Mouse (Mus musculus) cerebellum, adult 2 months (tissue): ENCODE measurements around the gene Cacnb4. TPM values are rescaled to one million over a fixed set of nuclear protein-coding genes. Genes with fewer than 3 reads are reported as not detected.
A peak's percentile ranks its signal among the peaks of the same experiment; 100 is the strongest.

Experiments used
- DNase-seq, 2 experiments: peaks; one replicate each; pipeline ENCODE4 v3.0.0; 2021
- H3K27ac ChIP-seq: fragments of 200-500 bp; 2 replicates; pipeline ENCODE4 v1.5.1; 2012; ENCODE audit warnings: low read length, control low read depth, inconsistent platforms; ENCODE audit not compliant: insufficient read depth
- H3K27me3 ChIP-seq: fragments of 200-500 bp; 2 replicates; pipeline ENCODE4 v1.6.1; 2012; ENCODE audit warnings: inconsistent platforms, mild to moderate bottlenecking, low read length, moderate library complexity; ENCODE audit not compliant: control insufficient read depth, insufficient read depth
- H3K4me1 ChIP-seq: fragments of 200-500 bp; 2 replicates; pipeline ENCODE4 v1.6.1; 2011; ENCODE audit warnings: low read length; ENCODE audit not compliant: control insufficient read depth, insufficient read depth
- H3K4me3 ChIP-seq: fragments of 200-500 bp; replicated peaks from 2 replicates; pipeline ENCODE3; 2011; ENCODE audit warnings: mild to moderate bottlenecking, low read depth, low read length, control low read depth; ENCODE audit not compliant: insufficient read depth
- CTCF ChIP-seq: fragments of 200-500 bp; IDR thresholded peaks from 2 replicates; pipeline ENCODE4 v1.5.1; 2011; ENCODE audit warnings: low read depth, mild to moderate bottlenecking, control low read depth, low read length, moderate library complexity, borderline replicate concordance; ENCODE audit not compliant: insufficient read depth
- POLR2A ChIP-seq: fragments of 200-500 bp; IDR thresholded peaks from 2 replicates; pipeline ENCODE4 v1.6.1; 2011; ENCODE audit warnings: low read length, control low read depth, borderline replicate concordance; ENCODE audit not compliant: insufficient read depth
- WGBS: fragments of 180-500 bp; shearing (Covaris S2); methylation state at CpG from one replicate; pipeline ENCODE4 v1.1.7; 2018; 5-methylcytosine and 5-hydroxymethylcytosine counted together
- polyA plus RNA-seq: library from polyadenylated mRNA; depleted of rRNA; stranded (reverse); fragments of >200 nt; gene quantifications from 2 replicates; pipeline ENCODE4 v1.2.3, GENCODE M21; 2012

The Cacnb4 gene
- polyA plus RNA-seq, 1 experiment = 64.7 TPM

DNA sequence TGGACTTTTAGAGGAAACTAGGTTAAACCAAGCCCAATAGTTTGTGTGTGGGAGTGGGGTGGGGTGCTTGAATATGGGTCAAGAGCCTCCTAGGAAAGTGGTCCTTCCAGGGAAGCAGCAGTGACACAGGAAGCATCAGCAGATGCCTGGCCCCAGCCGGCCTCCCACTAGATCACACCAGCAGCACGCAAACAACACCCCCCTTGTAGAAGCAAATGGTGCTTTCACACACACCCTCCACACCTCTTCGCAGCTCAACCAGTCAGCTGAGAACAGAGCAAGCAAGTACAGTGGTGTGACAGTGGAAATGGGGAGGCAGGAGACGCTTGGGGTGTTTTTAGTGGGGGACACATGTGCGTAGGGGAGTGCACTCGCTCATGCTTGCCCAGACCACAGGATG is 33.0 kb downstream of the Cacnb4 start:
- H3K27ac ChIP-seq = no peak overlapping the region
- no peaks in the 10 kb centered on the region for H3K27me3 ChIP-seq
- TF ChIP-seq POLR2A (no peak), CTCF (no peak)
- no peak overlapping the region for H3K4me3 ChIP-seq
- WGBS = 70% methylated on average over 6 of the region's 6 CpGs
- peaks cover 28% of the 10 kb centered on the region for H3K4me1 ChIP-seq
- DNase-seq = no peak

GRCm38 (mm10) chr2:52639530-52639875 is 37.1 kb downstream of the Cacnb4 start:
- no peak overlapping the region for H3K4me3 ChIP-seq
- 0 out of 2 replicates have a peak overlapping the region, but pooled peaks have one; percentile 37 for H3K27ac ChIP-seq
- H3K27me3 ChIP-seq = no peaks in the 10 kb centered on the region
- H3K4me1 ChIP-seq = peaks cover 32% of the 10 kb centered on the region
- 24% methylated on average over 4 of the region's 4 CpGs for WGBS
- DNase-seq = peak in 1 of 2 experiments; percentile 40
- TF ChIP-seq CTCF = no peak
- TF ChIP-seq POLR2A = no peak

- 59% methylated on average over 6 of the region's 6 CpGs for WGBS
- Histone ChIP-seq H3K4me3 (no peak overlapping the region), H3K27ac (peak overlapping the region; percentile 37; the same call in 1 of the 2 replicates), H3K27me3 (no peaks in the 10 kb centered on the region), H3K4me1 (peaks cover 33% of the 10 kb centered on the region)
- no peak for DNase-seq
- TF ChIP-seq POLR2A (no peak), CTCF (no peak)
Observed at GRCm38 (mm10) chr2:52638857-52639529, 37.6 kb downstream of the Cacnb4 start.

DNA sequence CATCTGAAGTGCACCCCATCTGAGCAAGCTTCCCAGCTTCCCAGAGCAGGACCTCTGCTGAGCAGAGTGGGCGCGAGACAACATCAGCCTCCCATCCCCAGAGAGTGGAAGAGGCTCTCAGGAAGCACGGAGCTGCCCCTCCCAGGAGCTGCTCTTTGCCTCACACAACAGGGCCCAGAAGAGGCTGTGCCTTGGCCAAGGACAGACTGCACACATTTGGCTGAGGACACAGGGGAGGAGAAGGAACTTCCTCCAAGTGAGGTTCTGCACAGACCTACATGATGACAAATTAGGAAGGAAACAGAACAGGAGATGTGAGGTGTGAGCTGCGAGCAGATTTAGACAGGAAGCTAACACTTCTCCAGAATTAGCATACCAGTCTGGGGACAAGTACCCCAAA is 38.4 kb downstream of the Cacnb4 start:
- DNase-seq = peak; percentile 57 to 72
- Histone ChIP-seq H3K4me1 (peaks cover 33% of the 10 kb centered on the region), H3K4me3 (no peak overlapping the region), H3K27me3 (no peaks in the 10 kb centered on the region), H3K27ac (0 out of 2 replicates have a peak overlapping the region, but pooled peaks have one; percentile 27)
- no peak for TF ChIP-seq CTCF
- no peak for TF ChIP-seq POLR2A
- WGBS = 22% methylated on average over 4 of the region's 4 CpGs

- 66% methylated on average over 5 of the region's 5 CpGs for WGBS
- Histone ChIP-seq H3K27me3 (no peaks in the 10 kb centered on the region), H3K4me3 (no peak overlapping the region), H3K4me1 (peaks cover 29% of the 10 kb centered on the region), H3K27ac (no peak overlapping the region)
- TF ChIP-seq CTCF (no peak), POLR2A (no peak)
- no peak for DNase-seq
Observed at GRCm38 (mm10) chr2:52636051-52636450, 40.6 kb downstream of the Cacnb4 start.

- no peak overlapping the region for H3K4me3 ChIP-seq
- no peaks in the 10 kb centered on the region for H3K27me3 ChIP-seq
- H3K4me1 ChIP-seq = peaks cover 29% of the 10 kb centered on the region
- 70% methylated on average over 4 of the region's 4 CpGs for WGBS
- H3K27ac ChIP-seq = no peak overlapping the region
- TF ChIP-seq POLR2A = no peak
- TF ChIP-seq CTCF = no peak
- DNase-seq = no peak
Observed at GRCm38 (mm10) chr2:52635358-52635757, 41.3 kb downstream of the Cacnb4 start.

DNA sequence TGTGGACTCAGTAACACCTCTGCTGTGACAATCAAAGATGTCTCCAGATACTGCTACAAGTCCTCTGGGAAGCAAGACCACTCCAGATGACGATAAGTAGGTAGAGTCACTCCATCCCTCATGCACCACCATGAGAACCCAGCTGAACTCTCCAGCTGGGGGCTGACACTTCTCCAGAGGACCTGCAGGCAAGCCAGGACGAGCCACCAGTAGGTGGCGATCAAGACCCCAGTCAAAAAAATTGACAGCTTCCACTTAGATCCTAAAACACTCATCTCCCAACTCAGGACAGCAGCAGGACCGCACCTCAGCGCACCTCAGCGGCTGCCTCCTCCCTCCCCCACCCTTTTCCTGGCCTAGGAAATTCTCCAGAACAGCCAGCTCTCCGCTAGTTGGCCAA is 43.8 kb downstream of the Cacnb4 start:
- Histone ChIP-seq H3K4me3 (no peak overlapping the region), H3K4me1 (peaks cover 13% of the 10 kb centered on the region), H3K27me3 (no peaks in the 10 kb centered on the region), H3K27ac (no peak overlapping the region)
- peak; percentile 75 for TF ChIP-seq CTCF
- no peak for TF ChIP-seq POLR2A
- WGBS = 24% methylated on average over 7 of the region's 7 CpGs
- DNase-seq = peak; percentile 73 to 80

GRCm38 (mm10) chr2:52628186-52628585 is 48.4 kb downstream of the Cacnb4 start:
- peak in 1 of 2 experiments; percentile 43 for DNase-seq
- TF ChIP-seq POLR2A (no peak), CTCF (no peak)
- Histone ChIP-seq H3K4me1 (peaks cover 18% of the 10 kb centered on the region), H3K27me3 (no peaks in the 10 kb centered on the region), H3K4me3 (no peak overlapping the region), H3K27ac (no peak overlapping the region)
- 29% methylated on average over 4 of the region's 4 CpGs for WGBS

- no peak for TF ChIP-seq CTCF
- TF ChIP-seq POLR2A = no peak
- Histone ChIP-seq H3K4me1 (peaks cover 16% of the 10 kb centered on the region), H3K27me3 (no peaks in the 10 kb centered on the region), H3K4me3 (no peak overlapping the region), H3K27ac (no peak overlapping the region)
- no peak for DNase-seq
- WGBS = 86% methylated on average over 3 of the region's 3 CpGs
Observed at GRCm38 (mm10) chr2:52626266-52626665, 50.4 kb downstream of the Cacnb4 start.
